Mouse (Mus musculus) midbrain, embryonic 13.5 days (tissue): Measurements from ENCODE around the gene Tdrd12. TPM values are rescaled to one million over a fixed set of nuclear protein-coding genes. Genes with fewer than 3 reads are reported as not detected.
"Not testable (repeated sequence)": the region's sequence is repeated elsewhere in the genome, so short reads cannot be mapped to it uniquely, and the experiment has no call there.

Source experiments
- ATAC-seq: fragments of 200-750 bp; cut with Nextera tagmentation; 2 replicates; pipeline ENCODE4 v1.8.0; 2017; ENCODE audit warnings: mild to moderate bottlenecking, moderate TSS enrichment, moderate library complexity
- H3K27ac ChIP-seq: fragments of 300-500 bp; sonication (generic); 2 replicates; pipeline ENCODE4 v1.5.1; 2015; ENCODE audit warnings: inconsistent platforms, mild to moderate bottlenecking, moderate library complexity
- H3K27me3 ChIP-seq: fragments of 300-500 bp; sonication (generic); 2 replicates; pipeline ENCODE4 v1.6.1; 2015; ENCODE audit warnings: mild to moderate bottlenecking, inconsistent platforms
- H3K36me3 ChIP-seq: fragments of 300-500 bp; sonication (generic); 2 replicates; pipeline ENCODE4 v1.6.1; 2015; ENCODE audit warnings: mild to moderate bottlenecking, inconsistent platforms
- H3K4me1 ChIP-seq: fragments of 300-500 bp; sonication (generic); replicated peaks from 2 replicates; pipeline ENCODE4 v1.6.1; 2015; ENCODE audit warnings: inconsistent platforms
- H3K4me2 ChIP-seq: fragments of 300-500 bp; sonication (generic); replicated peaks from 2 replicates; pipeline ENCODE4 v1.6.1; 2015; ENCODE audit warnings: moderate library complexity, mild to moderate bottlenecking, inconsistent platforms
- H3K4me3 ChIP-seq: fragments of 300-500 bp; sonication (generic); replicated peaks from 2 replicates; pipeline ENCODE4 v1.5.1; 2015; ENCODE audit warnings: mild to moderate bottlenecking, inconsistent platforms
- H3K9ac ChIP-seq: fragments of 300-500 bp; sonication (generic); replicated peaks from 2 replicates; pipeline ENCODE4 v1.6.1; 2015; ENCODE audit warnings: mild to moderate bottlenecking, inconsistent platforms
- H3K9me3 ChIP-seq: fragments of 300-500 bp; sonication (generic); 2 replicates; pipeline ENCODE4 v1.6.1; 2016; ENCODE audit warnings: mild to moderate bottlenecking, inconsistent platforms
- WGBS: fragments of 180-500 bp; shearing (Covaris S2); methylation state at CpG from one replicate; pipeline ENCODE4 v1.1.7; 2015; 5-methylcytosine and 5-hydroxymethylcytosine counted together
- polyA plus RNA-seq: library from polyadenylated mRNA; unstranded; fragments of >200 nt; fragmentation: Nextera tagmentation; extraction: Ambion mirVana; gene quantifications from 2 replicates; pipeline ENCODE4 v1.2.1, GENCODE M21; 2015

Tdrd12 gene
- polyA plus RNA-seq, 1 experiment from 2014 or later: 0.34 TPM

- H3K4me2 ChIP-seq, H3K4me1 ChIP-seq, H3K4me3 ChIP-seq, H3K9me3 ChIP-seq, ATAC-seq, H3K9ac ChIP-seq, H3K36me3 ChIP-seq, H3K27me3 ChIP-seq, H3K27ac ChIP-seq: not testable (repeated sequence)
- WGBS: 80% methylated on average over 13 of the region's 13 CpGs
Measured at GRCm38 (mm10) chr7:35565965-35566364, 28.4 kb upstream of the Tdrd12 start.

DNA sequence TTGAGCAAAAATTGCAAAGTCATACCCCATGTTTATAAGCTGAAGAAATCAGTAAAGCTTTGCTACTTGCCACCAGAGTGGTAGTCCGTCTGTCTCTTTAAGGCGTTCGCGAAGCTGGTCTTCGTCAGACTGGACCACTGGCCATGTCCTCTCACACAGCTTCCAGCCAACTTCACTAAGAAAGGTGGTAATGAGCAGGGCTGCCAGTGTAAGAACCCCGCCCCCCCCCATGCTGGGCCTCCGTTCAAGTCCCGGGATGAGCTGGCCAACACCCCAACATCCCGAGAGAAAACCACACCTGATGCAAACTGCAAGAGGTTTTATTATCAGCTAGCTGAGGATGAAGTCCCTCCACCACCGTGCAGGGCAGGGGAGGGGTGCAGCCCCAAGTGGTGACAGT is 27.3 kb upstream of the Tdrd12 start:
- WGBS: 81% methylated on average over 10 of the region's 10 CpGs
- not testable (repeated sequence) for H3K4me3 ChIP-seq, H3K4me1 ChIP-seq, H3K9ac ChIP-seq, H3K27ac ChIP-seq, H3K9me3 ChIP-seq, H3K27me3 ChIP-seq, H3K4me2 ChIP-seq, H3K36me3 ChIP-seq, ATAC-seq

- Histone ChIP-seq H3K4me3 (no peak overlapping the region), H3K9ac (no peak overlapping the region), H3K36me3 (no peaks in the 10 kb centered on the region), H3K27ac (no peak overlapping the region), H3K4me2 (no peak overlapping the region), H3K27me3 (no peaks in the 10 kb centered on the region), H3K9me3 (no peaks in the 10 kb centered on the region), H3K4me1 (no peaks in the 10 kb centered on the region)
- ATAC-seq: no peak
- WGBS: 96% methylated on average over 2 of the region's 2 CpGs
Measured at GRCm38 (mm10) chr7:35564067-35564865, 26.7 kb upstream of the Tdrd12 start.

DNA sequence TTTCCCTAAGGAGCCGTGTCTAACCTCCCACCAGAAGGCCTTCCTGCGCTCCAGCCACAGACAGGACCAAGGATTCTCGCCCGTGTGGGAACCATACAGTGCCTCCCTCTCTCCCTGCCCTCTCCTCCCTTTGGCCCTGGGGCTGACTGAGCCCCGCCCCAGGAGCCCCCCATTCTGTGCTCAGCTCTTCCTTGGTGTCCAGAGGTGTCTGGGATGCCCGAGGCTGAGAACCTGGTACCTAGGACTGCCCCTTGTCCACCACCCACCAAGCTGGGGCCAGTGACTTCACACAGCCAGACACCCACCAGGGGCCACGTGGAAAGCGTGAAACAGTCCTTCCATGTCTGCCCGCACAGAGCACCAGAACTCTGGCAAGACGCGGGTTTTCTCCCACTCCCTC is 25.5 kb upstream of the Tdrd12 start:
- Histone ChIP-seq H3K4me2 (no peak overlapping the region), H3K9ac (no peak overlapping the region), H3K9me3 (no peaks in the 10 kb centered on the region), H3K27me3 (no peaks in the 10 kb centered on the region), H3K4me1 (no peaks in the 10 kb centered on the region), H3K4me3 (no peak overlapping the region), H3K27ac (no peak overlapping the region), H3K36me3 (no peaks in the 10 kb centered on the region)
- ATAC-seq: no peak
- WGBS: 76% methylated on average over 11 of the region's 11 CpGs

GRCm38 (mm10) chr7:35559838-35560237 is 22.3 kb upstream of the Tdrd12 start:
- 95% methylated on average over 3 of the region's 3 CpGs for WGBS

DNA sequence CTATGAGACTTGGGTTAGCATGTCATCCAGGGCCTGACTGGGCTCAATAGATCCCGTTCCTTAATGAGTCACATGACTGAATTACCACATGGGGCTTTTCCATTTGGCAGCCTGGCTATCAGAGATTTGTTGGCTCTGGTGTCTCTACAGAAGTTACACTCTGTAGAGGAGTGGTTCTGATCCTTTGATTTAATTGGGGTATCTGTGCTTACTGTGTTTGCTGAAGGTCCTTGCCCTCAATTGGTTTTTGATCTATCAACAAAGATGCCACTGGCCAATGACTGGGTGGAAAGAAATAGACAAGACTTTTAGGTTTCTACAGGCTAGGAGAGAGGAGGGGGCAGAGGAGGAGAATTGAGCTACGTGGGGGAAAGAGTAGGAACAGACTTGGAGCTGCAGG is 21.1 kb upstream of the Tdrd12 start:
- no peak overlapping the region for H3K27ac ChIP-seq
- ATAC-seq: no peak
- peaks cover 14% of the 10 kb centered on the region for H3K4me1 ChIP-seq
- 58% methylated on average over 2 of the region's 2 CpGs for WGBS
- no peak overlapping the region for H3K4me3 ChIP-seq
- H3K27me3 ChIP-seq: no peaks in the 10 kb centered on the region
- no peaks in the 10 kb centered on the region for H3K36me3 ChIP-seq
- no peak overlapping the region for H3K9ac ChIP-seq
- no peak overlapping the region for H3K4me2 ChIP-seq
- no peaks in the 10 kb centered on the region for H3K9me3 ChIP-seq

More at GRCm38 (mm10) chr7:35559838-35560237, 22.3 kb upstream of the Tdrd12 start:
- Histone ChIP-seq H3K4me3 (no peak overlapping the region), H3K9ac (no peak overlapping the region), H3K36me3 (no peaks in the 10 kb centered on the region), H3K9me3 (no peaks in the 10 kb centered on the region), H3K27me3 (no peaks in the 10 kb centered on the region), H3K4me2 (no peak overlapping the region), H3K27ac (no peak overlapping the region), H3K4me1 (peaks cover 9% of the 10 kb centered on the region)
- no peak for ATAC-seq

DNA sequence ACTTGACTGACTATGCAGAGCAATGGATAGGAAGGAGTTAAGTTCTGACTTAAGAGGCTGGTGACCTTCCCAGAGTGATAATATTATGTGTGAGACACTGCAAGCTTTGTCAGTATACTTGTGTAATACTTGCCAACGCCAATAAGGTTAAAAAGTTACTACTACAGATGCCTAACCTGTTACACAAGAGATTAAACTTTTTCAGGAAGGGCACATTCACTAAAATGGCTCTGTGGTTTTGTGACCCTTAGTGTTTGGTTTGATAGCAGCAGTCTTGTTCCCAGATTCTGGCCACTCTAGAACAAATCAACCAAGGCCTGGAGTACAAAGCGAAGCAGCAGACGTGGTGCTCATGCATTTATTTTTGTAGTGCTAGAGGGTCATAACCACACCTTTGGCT is 20.0 kb upstream of the Tdrd12 start:
- Histone ChIP-seq H3K4me1 (peaks cover 14% of the 10 kb centered on the region), H3K4me3 (no peak overlapping the region), H3K27ac (no peak overlapping the region), H3K4me2 (no peak overlapping the region), H3K27me3 (no peaks in the 10 kb centered on the region), H3K9me3 (no peaks in the 10 kb centered on the region), H3K9ac (no peak overlapping the region), H3K36me3 (no peaks in the 10 kb centered on the region)
- ATAC-seq: no peak
- WGBS: 85% methylated on average over 3 of the region's 3 CpGs

DNA sequence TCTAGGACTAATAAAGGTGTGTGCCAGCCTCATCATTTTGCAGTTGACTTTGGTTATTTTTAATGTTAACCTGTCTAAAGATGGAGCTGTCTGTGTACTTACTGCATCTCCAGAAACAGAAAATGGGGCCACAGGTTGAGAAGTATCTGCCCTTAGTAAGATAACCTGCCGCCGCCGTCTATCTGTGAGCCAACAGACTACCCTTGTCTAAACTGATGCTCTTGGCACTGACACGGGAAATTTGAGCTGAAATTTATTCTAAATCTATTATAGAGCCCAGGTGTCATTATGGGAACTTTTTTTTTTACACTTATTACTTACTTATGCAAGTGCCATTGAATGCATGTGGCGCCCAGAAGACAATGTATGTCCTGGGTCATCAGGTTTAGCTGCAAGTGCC is 19.4 kb upstream of the Tdrd12 start:
- Histone ChIP-seq H3K4me3 (no peak overlapping the region), H3K4me1 (peaks cover 14% of the 10 kb centered on the region), H3K36me3 (no peaks in the 10 kb centered on the region), H3K9ac (no peak overlapping the region), H3K27me3 (no peaks in the 10 kb centered on the region), H3K9me3 (no peaks in the 10 kb centered on the region), H3K4me2 (no peak overlapping the region), H3K27ac (no peak overlapping the region)
- no peak for ATAC-seq
- 90% methylated on average over 5 of the region's 5 CpGs for WGBS

GRCm38 (mm10) chr7:35556205-35556603 is 18.7 kb upstream of the Tdrd12 start, which contains the start of gene Nudt19:
Gene Nudt19, minus strand, starts transcription at chr7:35556304.
- Histone ChIP-seq H3K36me3 (0 out of 2 replicates have a peak, but pooled peaks cover 3% of the 10 kb centered on the region), H3K9me3 (no peaks in the 10 kb centered on the region), H3K9ac (peak within 1 kb of the TSS; percentile 73), H3K4me3 (peak within 1 kb of the TSS; percentile 52), H3K27ac (peak within 1 kb of the TSS; percentile 92), H3K4me1 (peaks cover 14% of the 10 kb centered on the region), H3K4me2 (peak within 1 kb of the TSS; percentile 81), H3K27me3 (no peaks in the 10 kb centered on the region)
- WGBS: 55% methylated on average over 4 of the region's 4 CpGs
- ATAC-seq: no peak

- Histone ChIP-seq H3K9ac (peak overlapping the region; percentile 73), H3K9me3 (no peaks in the 10 kb centered on the region), H3K27ac (peak overlapping the region; percentile 92), H3K4me1 (peaks cover 14% of the 10 kb centered on the region), H3K4me2 (peak overlapping the region; percentile 81), H3K27me3 (no peaks in the 10 kb centered on the region), H3K4me3 (peak overlapping the region; percentile 52), H3K36me3 (peaks cover 9% of the 10 kb centered on the region; the same call in 1 of the 2 replicates)
- peak; percentile 96 for ATAC-seq
- under 1% methylated on average over 86 of the region's 93 CpGs for WGBS
Measured at GRCm38 (mm10) chr7:35555224-35556204, 18.0 kb upstream of the Tdrd12 start.

GRCm38 (mm10) chr7:35554605-35555175 is 17.1 kb upstream of the Tdrd12 start:
- Histone ChIP-seq H3K36me3 (peaks cover 15% of the 10 kb centered on the region), H3K4me2 (peak overlapping the region; percentile 81), H3K27me3 (no peaks in the 10 kb centered on the region), H3K4me3 (peak overlapping the region; percentile 52), H3K27ac (peak overlapping the region; percentile 92), H3K9ac (peak overlapping the region; percentile 73), H3K4me1 (peaks cover 14% of the 10 kb centered on the region), H3K9me3 (no peaks in the 10 kb centered on the region)
- WGBS: 4% methylated on average over 28 of the region's 28 CpGs
- peak; percentile 76 for ATAC-seq
